Mouse (Mus musculus) thymus, adult 2 months (tissue): ENCODE measurements around the gene Vwa7. TPM values are rescaled to one million over a fixed set of nuclear protein-coding genes. Genes with fewer than 3 reads are reported as not detected.

Source experiments
- DNase-seq: peaks from one replicate; pipeline ENCODE4 v3.0.0; 2021
- H3K27ac ChIP-seq: fragments of 200-500 bp; 2 replicates; pipeline ENCODE4 v1.5.1; 2012; ENCODE audit warnings: low read length, control low read depth; ENCODE audit not compliant: control insufficient read depth, insufficient read depth
- H3K27me3 ChIP-seq: fragments of 200-500 bp; 2 replicates; pipeline ENCODE4 v1.6.1; 2012; ENCODE audit warnings: mild to moderate bottlenecking, low read length, moderate library complexity, mixed read lengths; ENCODE audit not compliant: control insufficient read depth, insufficient read depth
- H3K36me3 ChIP-seq: fragments of 200-500 bp; 2 replicates; pipeline ENCODE4 v1.6.1; 2012; ENCODE audit warnings: mild to moderate bottlenecking, low read length, moderate library complexity; ENCODE audit not compliant: control insufficient read depth, insufficient read depth
- H3K4me1 ChIP-seq: fragments of 200-500 bp; replicated peaks from 2 replicates; pipeline ENCODE4 v1.6.1; 2012; ENCODE audit warnings: low read length; ENCODE audit not compliant: control insufficient read depth, insufficient read depth
- H3K4me3 ChIP-seq: fragments of 200-500 bp; 2 replicates; pipeline ENCODE4 v1.5.1; 2012; ENCODE audit warnings: mild to moderate bottlenecking, low read length, control low read depth, moderate library complexity; ENCODE audit not compliant: control insufficient read depth, insufficient read depth
- CTCF ChIP-seq: fragments of 200-500 bp; IDR thresholded peaks from 2 replicates; pipeline ENCODE4 v1.5.1; 2012; ENCODE audit warnings: mild to moderate bottlenecking, control low read depth, low read length, moderate library complexity, borderline replicate concordance; ENCODE audit not compliant: control insufficient read depth, poor library complexity, insufficient read depth; ENCODE audit errors: extremely low read depth
- POLR2A ChIP-seq: fragments of 200-500 bp; IDR thresholded peaks from 2 replicates; pipeline ENCODE4 v1.6.1; 2012; ENCODE audit warnings: mild to moderate bottlenecking, low read length, control low read depth, moderate library complexity; ENCODE audit not compliant: control insufficient read depth, poor library complexity, insufficient read depth; ENCODE audit errors: extremely low read depth
- WGBS: fragments of 180-500 bp; shearing (Covaris S2); methylation state at CpG from one replicate; pipeline ENCODE4 v1.1.7; 2018; 5-methylcytosine and 5-hydroxymethylcytosine counted together
- polyA plus RNA-seq: library from polyadenylated mRNA; depleted of rRNA; stranded (reverse); fragments of >200 nt; gene quantifications from 2 replicates; pipeline ENCODE4 v1.2.3, GENCODE M21; 2012

Vwa7 gene
- polyA plus RNA-seq, 1 experiment = 1.5 TPM

GRCm38 (mm10) chr17:35057090-35057489 is 40.7 kb downstream of the Vwa7 start:
- 29% methylated on average over 3 of the region's 3 CpGs for WGBS
- Histone ChIP-seq H3K4me1 (peaks cover 22% of the 10 kb centered on the region), H3K4me3 (no peak overlapping the region), H3K36me3 (peaks cover 55% of the 10 kb centered on the region), H3K27me3 (no peaks in the 10 kb centered on the region), H3K27ac (no peak overlapping the region)
- no peak for DNase-seq
- TF ChIP-seq CTCF = no peak
- no peak for TF ChIP-seq POLR2A

- H3K36me3 ChIP-seq = peaks cover 45% of the 10 kb centered on the region
- no peak overlapping the region for H3K4me3 ChIP-seq
- DNase-seq = no peak
- no peak overlapping the region for H3K27ac ChIP-seq
- TF ChIP-seq POLR2A (no peak), CTCF (no peak)
- 88% methylated on average over 9 of the region's 9 CpGs for WGBS
- H3K27me3 ChIP-seq = no peaks in the 10 kb centered on the region
- peaks cover 12% of the 10 kb centered on the region for H3K4me1 ChIP-seq
These were observed 41.9 kb downstream of the Vwa7 start for GRCm38 (mm10) chr17:35058316-35058715.

- TF ChIP-seq POLR2A = 0 out of 2 replicates have a peak, but pooled peaks have one; percentile 47
- TF ChIP-seq CTCF = peak; percentile 97
- WGBS = 1% methylated on average over 57 of the region's 57 CpGs
- DNase-seq = peak; percentile 93
These were observed 42.8 kb downstream of the Vwa7 start, which contains the start of gene Ddah2 for GRCm38 (mm10) chr17:35058911-35059892. Ddah2 (plus strand) TSS chr17:35059035.

GRCm38 (mm10) chr17:35060071-35060470 is 43.7 kb downstream of the Vwa7 start:
- 73% methylated on average over 14 of the region's 14 CpGs for WGBS
- Histone ChIP-seq H3K4me3 (no peak overlapping the region), H3K27ac (no peak overlapping the region), H3K4me1 (peaks cover 14% of the 10 kb centered on the region), H3K36me3 (peaks cover 30% of the 10 kb centered on the region), H3K27me3 (peaks cover 6% of the 10 kb centered on the region)
- no peak for DNase-seq
- TF ChIP-seq POLR2A = no peak

More at GRCm38 (mm10) chr17:35058911-35059892, 42.8 kb downstream of the Vwa7 start, which contains the start of gene Ddah2:
- peak within 1 kb of the TSS; percentile 71 for H3K4me3 ChIP-seq
- peaks cover 12% of the 10 kb centered on the region for H3K4me1 ChIP-seq
- H3K36me3 ChIP-seq = peaks cover 36% of the 10 kb centered on the region
- peak within 1 kb of the TSS; percentile 6; the same call in 1 of the 2 replicates for H3K27ac ChIP-seq
- H3K27me3 ChIP-seq = no peaks in the 10 kb centered on the region; the same call in 1 of the 2 replicates

- H3K27ac ChIP-seq = no peak overlapping the region
- H3K4me1 ChIP-seq = peaks cover 21% of the 10 kb centered on the region
- no peak for DNase-seq
- H3K4me3 ChIP-seq = no peak overlapping the region
- H3K36me3 ChIP-seq = peaks cover 23% of the 10 kb centered on the region
- H3K27me3 ChIP-seq = peaks cover 12% of the 10 kb centered on the region
- WGBS = 89% methylated on average over 22 of the region's 22 CpGs
- no peak for TF ChIP-seq CTCF
- no peak for TF ChIP-seq POLR2A
These were observed 44.4 kb downstream of the Vwa7 start for GRCm38 (mm10) chr17:35060737-35061297.

DNA sequence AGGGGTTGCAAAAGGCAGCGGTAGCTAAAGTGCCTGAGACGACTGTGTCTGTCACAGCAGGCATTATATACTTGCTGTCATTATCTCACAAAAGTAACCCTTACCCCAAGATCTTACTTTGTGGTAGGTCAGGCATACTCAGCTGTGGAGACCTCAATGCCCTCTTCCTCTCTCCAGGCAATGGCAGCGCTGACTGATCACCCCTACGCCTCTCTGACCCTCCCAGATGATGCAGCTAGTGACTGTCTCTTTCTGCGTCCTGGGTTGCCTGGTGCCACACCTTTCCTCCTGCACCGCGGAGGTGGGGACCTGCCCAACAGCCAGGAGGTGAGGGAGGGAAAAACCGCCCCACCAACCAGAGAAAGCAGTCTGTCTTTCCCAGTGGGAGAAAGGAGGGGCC is 44.9 kb downstream of the Vwa7 start:
- 98% methylated on average over 8 of the region's 8 CpGs for WGBS
- peaks cover 21% of the 10 kb centered on the region for H3K4me1 ChIP-seq

More for the DNA sequence above, 44.9 kb downstream of the Vwa7 start:
- TF ChIP-seq POLR2A (no peak), CTCF (no peak)
- H3K27me3 ChIP-seq = peaks cover 16% of the 10 kb centered on the region
- no peak for DNase-seq
- no peak overlapping the region for H3K4me3 ChIP-seq
- no peak overlapping the region for H3K27ac ChIP-seq
- peaks cover 18% of the 10 kb centered on the region for H3K36me3 ChIP-seq
